Mouse (Mus musculus) brain, embryonic 14.5 days (tissue): ENCODE measurements at regions not wholly inside any gene's neighbourhood (a gene's known extent, or its start where the extent isn't known, plus 50 kb on each side); places are given as distances from the start of the nearest gene placed in this dataset.

Experiments
- CTCF ChIP-seq: fragments of 200-500 bp; IDR thresholded peaks from 2 replicates; pipeline ENCODE4 v1.5.1; 2012; ENCODE audit warnings: inconsistent platforms, mild to moderate bottlenecking, moderate library complexity, borderline replicate concordance; ENCODE audit not compliant: insufficient read depth, insufficient read length; ENCODE audit errors: extremely low read depth
- POLR2A ChIP-seq: fragments of 200-500 bp; IDR thresholded peaks from 2 replicates; pipeline ENCODE4 v1.6.1; 2012; ENCODE audit warnings: mild to moderate bottlenecking, inconsistent platforms, borderline replicate concordance; ENCODE audit not compliant: poor library complexity, insufficient read depth, insufficient read length, severe bottlenecking; ENCODE audit errors: extremely low read depth

DNA sequence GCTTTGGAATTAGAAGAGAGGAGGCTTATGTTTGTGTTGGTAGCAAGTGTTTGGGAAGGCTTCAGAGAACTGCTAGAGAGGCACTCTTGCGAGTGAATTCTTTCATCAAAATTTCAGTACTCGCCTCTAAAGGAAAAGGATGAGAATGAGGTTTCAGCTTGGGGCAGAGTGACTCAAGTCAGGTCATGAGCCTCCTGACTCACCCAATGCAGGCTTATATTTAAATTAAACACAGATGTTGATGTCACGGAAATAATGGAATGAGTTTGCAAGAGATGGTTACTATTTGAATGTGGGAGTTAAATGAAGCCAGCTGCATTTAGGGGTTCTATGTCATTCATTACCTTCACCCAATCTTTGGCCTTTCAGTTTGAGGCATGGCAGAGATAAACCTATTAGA lies 348.4 kb downstream of the Edem1 start:
- TF ChIP-seq POLR2A (no peak), CTCF (no peak)
